Mouse (Mus musculus) ovary, postnatal 36 days (tissue): ENCODE data around the gene Eif1.
"Not testable (repeated sequence)": the region's sequence is repeated elsewhere in the genome, so short reads cannot be mapped to it uniquely, and the experiment has no call there.

Source experiments
- DNase-seq: peaks from one replicate; pipeline ENCODE4 v3.0.0; 2022; ENCODE audit warnings: low spot score, mixed read lengths

The Eif1 gene

DNA sequence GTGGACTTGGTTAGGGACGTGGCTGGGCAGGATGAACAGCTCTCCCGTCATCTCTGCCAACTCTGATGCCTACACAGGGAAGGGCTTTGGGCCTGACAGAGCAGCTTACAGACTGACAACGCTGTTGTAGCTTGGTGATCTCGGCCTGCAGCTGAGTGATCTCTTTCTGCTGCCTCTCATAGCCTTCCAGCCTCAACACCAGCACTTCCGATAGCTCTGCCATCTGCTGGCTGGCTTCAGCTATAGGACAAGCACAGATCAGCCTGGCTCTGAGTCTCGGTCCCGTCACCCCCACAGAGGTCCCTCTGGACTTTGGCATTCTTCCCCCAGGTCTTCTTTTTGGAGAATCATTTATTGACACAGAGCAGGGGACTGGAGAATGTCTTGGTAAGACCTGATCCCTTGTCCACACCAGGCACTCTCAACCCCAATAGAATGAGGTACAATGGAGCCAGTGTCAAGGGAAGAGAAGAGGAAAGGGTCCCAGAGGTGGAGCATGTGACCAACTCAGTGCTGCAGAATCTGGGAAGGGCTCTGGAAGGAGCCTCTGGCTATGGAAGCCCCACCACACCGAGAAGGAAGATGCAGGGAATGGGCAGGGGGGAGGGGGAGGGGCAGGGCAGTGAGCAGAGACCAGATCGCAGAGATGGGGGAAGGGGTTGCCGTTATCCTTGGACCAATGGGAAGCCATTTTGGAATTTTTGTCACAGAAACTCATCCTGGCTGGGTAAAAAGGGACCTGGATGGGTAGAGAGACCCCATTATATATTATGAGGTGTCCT is 32.6 kb downstream of the Eif1 start:
- DNase-seq = no peak

DNA sequence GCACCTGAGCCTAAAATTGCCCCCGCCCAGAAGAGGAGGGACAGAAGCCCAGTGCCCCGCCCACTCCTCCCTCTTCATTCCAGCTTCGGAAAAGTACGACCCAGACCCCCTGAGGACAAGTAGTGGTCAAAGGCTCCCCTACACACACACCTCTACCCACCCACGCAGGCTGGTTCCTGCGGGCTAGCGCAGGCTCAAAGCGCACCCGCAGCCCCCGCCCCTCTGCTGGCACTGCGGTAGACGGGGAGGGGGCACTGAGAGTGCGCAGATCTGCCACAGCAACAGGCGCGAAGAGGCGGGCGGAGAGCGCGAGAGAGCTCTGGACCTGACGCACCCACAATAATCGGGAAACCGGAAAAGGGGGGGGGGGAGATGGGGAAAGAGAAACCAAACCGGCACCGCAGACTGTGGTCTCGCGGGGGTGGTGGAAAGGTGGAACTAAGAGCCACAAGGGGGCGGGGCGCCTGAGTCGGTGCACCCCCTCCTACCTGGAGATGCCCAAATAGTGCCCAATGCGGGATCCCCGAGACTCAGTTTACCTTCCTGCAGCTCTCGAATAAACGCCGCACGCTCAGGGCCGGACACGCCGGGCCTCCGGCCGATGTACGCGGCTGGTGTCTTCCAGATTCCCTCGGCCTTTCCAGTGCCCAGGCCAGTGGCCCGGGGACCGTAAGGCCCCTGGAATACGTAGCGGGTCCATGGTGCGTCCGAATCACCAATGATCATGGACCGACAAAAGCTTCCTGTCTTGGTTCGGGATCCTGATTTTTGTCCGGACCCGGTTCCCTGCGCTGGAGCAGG is 35.7 kb downstream of the Eif1 start:
- DNase-seq = peak; percentile 49

DNA sequence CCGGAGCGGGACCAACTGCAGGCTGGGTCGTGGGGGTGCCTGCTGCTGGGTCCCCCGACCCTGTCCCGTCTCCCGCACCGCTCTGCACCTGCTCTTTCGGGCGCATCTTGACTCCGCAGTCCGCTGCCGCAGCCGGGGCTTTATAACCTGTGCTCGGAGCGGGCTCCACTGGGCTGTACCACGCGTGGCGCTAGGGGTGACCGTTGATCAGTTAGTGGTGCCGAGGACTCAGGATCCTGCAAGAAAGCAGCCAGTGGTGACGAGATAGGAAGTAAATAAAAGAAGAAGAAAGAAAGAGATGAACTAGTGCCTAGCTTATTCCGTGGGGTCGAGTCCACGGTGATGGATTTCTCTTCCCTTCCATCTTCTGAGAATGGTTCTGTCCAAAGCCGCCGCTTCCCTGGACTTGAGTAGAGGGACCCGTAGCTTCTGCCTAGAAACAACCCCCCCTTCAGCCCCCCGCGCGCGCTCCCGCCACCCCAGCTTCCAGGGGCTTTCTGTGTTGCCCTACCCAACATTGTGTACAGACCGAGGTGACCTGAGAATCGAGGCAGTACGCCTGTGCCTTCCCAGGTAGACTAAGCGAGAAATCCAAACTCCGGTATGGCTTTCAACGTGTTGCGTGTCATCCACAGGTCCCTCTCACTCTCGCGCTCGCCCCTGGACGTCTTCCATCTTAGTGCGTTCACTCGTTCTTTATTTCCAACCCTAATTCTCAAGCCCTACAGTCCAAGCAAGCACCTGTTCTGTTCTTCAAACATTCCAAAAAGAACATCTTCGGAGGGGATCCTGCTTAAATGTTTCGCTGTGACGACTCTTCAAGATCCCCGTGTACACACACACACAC is 36.5 kb downstream of the Eif1 start, which contains the start of gene Hap1:
Gene Hap1, minus strand, starts transcription at position 157 of the 847 bp plus-strand sequence.
- DNase-seq = peak; percentile 78

DNA sequence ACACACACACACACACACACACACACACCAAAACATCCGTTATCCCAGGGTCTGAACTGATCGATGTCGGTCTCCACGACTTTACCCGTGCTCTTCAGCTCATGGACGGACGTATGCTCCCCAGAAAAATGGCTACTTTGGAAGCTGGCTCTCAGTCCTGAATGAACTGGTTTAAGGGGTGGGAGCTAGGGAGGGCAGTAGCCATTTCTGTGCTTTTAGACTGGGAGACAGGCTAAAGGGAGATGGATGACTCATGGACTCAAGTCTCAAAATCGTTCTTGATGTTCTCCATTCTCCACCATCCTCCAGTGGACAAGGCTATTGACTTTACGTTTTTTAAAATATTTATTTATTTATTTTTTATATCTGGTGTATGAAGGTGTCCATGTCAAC is 37.1 kb downstream of the Eif1 start:
- DNase-seq = no peak

DNA sequence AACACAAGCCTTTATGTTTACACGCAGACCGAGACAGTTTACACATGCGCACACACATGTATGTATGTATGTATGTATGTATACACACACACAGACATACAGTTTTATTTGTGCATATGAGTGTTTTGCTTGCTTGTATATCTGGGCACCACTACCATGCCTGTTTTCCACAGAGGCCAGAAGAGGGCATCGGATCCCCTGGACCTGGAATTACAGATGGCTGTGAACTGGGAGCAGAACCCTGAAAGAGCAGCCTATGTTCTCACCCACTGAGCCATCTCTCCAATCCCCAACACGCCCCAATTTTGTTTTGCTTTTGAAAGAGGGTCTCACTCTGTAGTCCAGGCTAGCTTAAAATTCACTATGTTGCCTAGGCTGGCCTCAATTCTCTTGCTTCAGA is 37.7 kb downstream of the Eif1 start:
- no peak for DNase-seq

DNA sequence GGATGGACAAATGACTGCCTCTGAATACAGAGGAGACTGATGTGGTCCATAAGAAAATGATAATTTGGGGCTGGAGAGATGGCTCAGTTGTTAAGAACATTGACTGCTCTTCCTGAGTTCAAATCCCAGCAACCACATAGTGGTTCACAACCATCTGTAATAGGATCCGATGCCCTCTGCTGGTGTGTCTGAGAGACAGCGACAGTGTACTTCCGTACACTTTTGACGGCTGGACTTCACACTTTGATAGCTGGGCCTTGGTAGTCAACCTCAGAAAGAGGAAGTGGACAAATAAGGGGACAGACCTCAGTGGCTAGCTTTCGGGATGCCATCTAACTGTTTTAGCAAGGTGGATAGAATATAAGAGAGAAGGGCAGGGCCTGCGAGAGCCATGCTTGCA is 40.5 kb downstream of the Eif1 start:
- DNase-seq = no peak

DNA sequence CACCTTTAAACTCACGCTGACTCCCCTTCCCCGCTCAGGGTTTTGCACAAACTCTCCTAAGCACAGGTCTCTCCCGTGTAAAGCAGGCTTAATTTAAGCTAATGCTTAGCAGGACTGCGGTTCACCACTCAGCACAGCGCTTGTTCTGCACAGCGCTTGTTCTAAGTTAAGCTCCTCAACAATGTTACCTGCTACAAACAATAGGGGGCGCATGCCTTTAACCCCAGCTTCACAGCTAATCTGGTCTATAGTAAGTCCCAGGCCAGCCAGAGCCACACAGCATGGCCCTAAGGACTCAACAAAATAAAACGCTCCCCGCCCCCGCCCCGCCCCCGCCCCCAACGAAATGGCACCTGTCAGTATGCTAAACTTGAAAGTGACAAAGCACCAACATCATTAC is 41.4 kb downstream of the Eif1 start:
- DNase-seq = not testable (repeated sequence)

DNA sequence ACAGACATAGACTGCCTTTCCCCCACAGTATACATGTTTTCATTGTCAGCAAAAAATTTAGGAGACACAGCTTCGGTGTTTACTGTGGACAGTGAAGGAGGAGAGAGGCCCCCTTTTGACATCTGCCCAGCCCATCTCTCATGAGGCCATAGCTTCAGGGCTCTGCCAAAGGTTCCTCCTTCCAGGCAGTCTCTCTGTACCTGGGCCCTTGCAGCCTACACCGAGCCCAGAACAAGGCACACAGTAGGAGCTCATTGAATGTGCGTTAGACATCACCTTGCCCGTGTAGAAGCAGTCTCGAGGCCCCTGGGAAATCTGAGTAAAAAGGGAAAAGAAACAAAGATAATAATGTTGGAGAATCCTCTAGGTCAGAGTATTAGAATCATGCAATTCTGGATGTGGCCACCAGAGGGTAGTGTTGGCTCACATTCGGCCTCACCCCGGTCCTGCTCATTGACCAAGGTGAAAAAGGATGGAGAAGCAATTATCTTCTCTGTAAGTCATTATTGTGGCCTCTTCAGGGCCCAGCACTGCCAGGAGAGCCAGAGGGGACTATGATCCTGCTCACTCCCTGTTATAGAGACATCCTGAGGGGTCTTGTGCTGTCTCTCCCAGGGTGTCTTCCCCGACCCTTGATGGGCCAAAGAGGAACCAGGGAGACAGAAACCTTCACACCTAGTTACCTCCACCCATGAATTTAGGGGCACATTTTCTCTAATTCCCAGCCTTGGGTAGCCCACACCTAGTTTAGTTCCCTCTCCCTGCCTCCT is 42.7 kb downstream of the Eif1 start:
- DNase-seq = peak; percentile 63

DNA sequence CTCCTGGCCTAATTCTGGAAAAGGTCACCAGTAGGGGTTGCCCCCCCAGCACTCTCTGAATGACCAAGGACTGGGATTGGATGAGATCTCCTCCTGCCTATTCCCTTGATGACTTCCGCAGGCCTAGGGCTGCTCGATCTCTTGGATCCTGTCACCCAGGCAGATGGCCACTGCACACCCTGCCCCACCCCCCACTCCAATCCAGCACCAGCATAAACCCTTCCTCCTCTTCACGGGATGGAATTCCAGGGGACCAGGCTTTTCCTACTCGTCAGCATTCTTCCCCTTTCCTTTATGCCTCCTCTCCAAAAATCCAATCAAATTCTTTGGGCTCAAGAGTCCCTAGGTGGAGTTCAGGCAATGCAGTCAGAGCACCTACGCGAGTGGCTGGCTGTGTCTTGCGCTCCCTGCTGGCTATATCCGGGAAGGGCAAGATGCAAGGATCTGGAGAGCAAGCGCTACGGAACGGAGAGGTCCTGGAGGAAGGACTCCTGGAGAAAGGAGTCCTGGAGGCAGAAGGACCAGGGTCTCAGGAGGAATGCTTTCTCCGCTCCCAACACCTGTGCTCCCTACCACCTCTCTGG is 43.4 kb downstream of the Eif1 start:
- DNase-seq = peak; percentile 71

DNA sequence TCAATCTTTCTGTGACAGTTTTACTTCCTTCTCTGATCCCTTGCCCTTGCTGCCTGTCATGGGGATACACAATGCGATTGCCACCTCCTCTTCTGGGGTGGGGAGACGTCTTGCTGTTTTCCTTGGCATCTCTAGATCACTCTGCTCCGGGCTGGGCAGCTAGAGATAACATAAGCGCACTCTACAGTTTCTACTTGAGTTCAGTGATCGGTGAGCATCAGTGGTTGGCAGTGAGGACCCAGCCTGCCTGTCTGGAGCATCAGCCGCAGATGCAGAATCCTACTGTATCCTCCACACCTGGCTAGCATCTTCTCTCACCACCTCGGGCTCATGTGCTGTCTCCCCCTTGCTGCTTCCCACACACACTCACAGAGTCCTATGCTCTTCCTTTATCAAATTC is 49.5 kb downstream of the Eif1 start:
- DNase-seq = no peak

DNA sequence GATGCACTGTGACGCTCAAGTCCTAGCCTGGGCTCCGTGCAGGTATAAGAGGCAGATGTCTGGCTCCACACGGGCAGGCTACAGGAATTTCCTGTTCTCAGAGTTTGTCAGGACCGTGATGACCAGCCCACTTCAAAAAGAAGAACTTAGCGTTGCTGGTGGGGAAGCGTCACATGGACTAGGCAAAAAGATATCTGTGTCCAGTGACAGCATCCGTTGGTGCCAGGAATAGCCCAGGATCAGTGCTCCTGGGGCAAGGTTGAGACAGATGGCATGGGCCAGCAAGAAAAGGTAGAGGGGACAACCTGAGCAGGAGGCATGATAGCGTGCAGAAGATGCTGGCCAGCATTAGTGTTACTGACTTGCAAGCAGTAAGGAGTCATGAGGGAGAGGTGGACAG is 50.1 kb downstream of the Eif1 start:
- no peak for DNase-seq
